In the genomic region with DNA sequence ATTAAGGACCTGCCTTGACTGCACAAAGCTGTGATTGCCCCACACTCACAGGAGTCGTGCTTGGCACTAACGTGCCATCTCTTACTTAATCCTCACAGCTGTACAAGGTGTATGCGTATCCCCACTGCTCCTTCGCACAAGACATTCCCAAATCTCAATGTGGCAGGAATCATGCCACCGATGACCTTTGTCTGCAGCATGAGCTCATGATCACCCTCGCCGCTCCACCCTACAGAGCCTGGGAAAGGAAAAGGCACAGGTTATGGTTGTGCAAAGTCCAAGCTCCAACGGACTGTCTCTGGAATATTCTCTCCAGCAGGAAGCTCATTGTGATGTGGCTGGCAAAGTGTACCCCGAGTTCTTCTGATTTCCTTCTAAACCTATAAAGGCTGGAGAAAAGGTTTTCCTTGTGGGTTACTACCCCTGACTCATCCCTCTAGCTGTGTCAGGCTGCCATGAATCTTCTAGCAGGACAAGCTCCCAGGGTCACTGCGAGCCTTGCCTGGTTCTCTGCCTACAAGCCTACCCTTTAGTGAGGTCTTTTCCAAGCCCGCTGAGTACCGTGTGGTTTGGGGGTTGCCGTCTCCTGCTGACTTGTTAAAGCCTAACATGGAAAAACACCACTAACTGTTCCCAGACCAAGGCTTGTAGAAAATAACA, we compare ENCODE assay signal across 23 mouse cellular contexts. TPM values are rescaled to one million over a fixed set of nuclear protein-coding genes. Genes with fewer than 3 reads are reported as not detected.
A peak's percentile ranks its signal among the peaks of the same experiment; 100 is the strongest.
DNase-seq lines count a peak whose midpoint lies in the region; ATAC-seq and TF ChIP-seq lines count a peak whose summit lies in the region.
"Had no signal": no experiment of that assay in that cellular context is flagged by ENCODE, and none has a peak within 500 bp of the region (broad histone marks: within the 10 kb centered on the region; RNA-seq: fewer than 3 reads in every experiment).

No protein-coding gene starts in this region.

- H3K27ac ChIP-seq in kidney, embryonic 15.5 days = no peak overlapping the region
- H3K27ac ChIP-seq in stomach, postnatal 0 days (replicated peaks) = no peak overlapping the region
- H3K27ac ChIP-seq: forebrain, embryonic 10.5 days; hindbrain, embryonic 12.5 days; midbrain, embryonic 13.5 days had no signal

- ATAC-seq in kidney, embryonic 15.5 days (replicated peaks; ENCODE audit: low FRiP score) = no peak
- no peak for ATAC-seq in stomach, postnatal 0 days (ENCODE audit: low FRiP score, low TSS enrichment)
- ATAC-seq: forebrain, embryonic 16.5 days; midbrain, embryonic 13.5 days; Patski had no signal

- no peak overlapping the region for H3K9ac ChIP-seq in kidney, embryonic 15.5 days
- H3K9ac ChIP-seq in stomach, postnatal 0 days (ENCODE audit: low read length) = no peak overlapping the region
- H3K9ac ChIP-seq: heart, embryonic 12.5 days; hindbrain, embryonic 12.5 days; liver, embryonic 13.5 days; lung, embryonic 14.5 days; midbrain, embryonic 13.5 days had no signal

- TF ChIP-seq CTCF in stomach, postnatal 0 days (IDR thresholded peaks at IDR 0.05; ENCODE audit: low read depth) = no peak

- no peak overlapping the region for H3K4me2 ChIP-seq in kidney, embryonic 15.5 days
- H3K4me2 ChIP-seq in stomach, postnatal 0 days (replicated peaks; ENCODE audit: low read depth) = no peak overlapping the region
- H3K4me2 ChIP-seq: heart, embryonic 12.5 days; hindbrain, embryonic 12.5 days; lung, embryonic 14.5 days; midbrain, embryonic 13.5 days had no signal

- 88% methylated on average over 13 of the region's 13 CpGs for WGBS in kidney, embryonic 15.5 days
- 89% methylated on average over 13 of the region's 13 CpGs for WGBS in stomach, postnatal 0 days

- H3K9me3 ChIP-seq in kidney, embryonic 15.5 days (replicated peaks) = no peaks in the 10 kb centered on the region
- H3K9me3 ChIP-seq in stomach, postnatal 0 days (ENCODE audit: control insufficient read depth, low read length) = no peaks in the 10 kb centered on the region
- H3K9me3 ChIP-seq: forebrain, embryonic 10.5 days; heart, embryonic 12.5 days; hindbrain, embryonic 12.5 days; liver, embryonic 13.5 days; midbrain, embryonic 13.5 days had no signal

- no peaks in the 10 kb centered on the region for H3K36me3 ChIP-seq in kidney, embryonic 15.5 days
- no peaks in the 10 kb centered on the region for H3K36me3 ChIP-seq in stomach, postnatal 0 days (ENCODE audit: control insufficient read depth, insufficient read depth, low read length)
- H3K36me3 ChIP-seq: forebrain, embryonic 10.5 days; heart, embryonic 12.5 days; hindbrain, embryonic 12.5 days; liver, embryonic 13.5 days; midbrain, embryonic 13.5 days had no signal

- no peak overlapping the region for H3K4me3 ChIP-seq in kidney, embryonic 15.5 days (replicated peaks)
- no peak overlapping the region for H3K4me3 ChIP-seq in stomach, postnatal 0 days (ENCODE audit: low read depth, low read length)
- H3K4me3 ChIP-seq: forebrain, embryonic 10.5 days; heart, embryonic 12.5 days; hindbrain, embryonic 12.5 days; liver, embryonic 13.5 days; megakaryocyte, embryonic 14.5 days; midbrain, embryonic 13.5 days had no signal

- peak; percentile 54 for DNase-seq in kidney, adult 18-20 months
- DNase-seq in adrenal gland, adult 2 months = peak; percentile 88
- peak; percentile 70 for DNase-seq in adrenal gland, postnatal 14 days
- peak; percentile 14 for DNase-seq in kidney, postnatal 10 days
- no peak for DNase-seq in stomach, postnatal 0 days (ENCODE audit: low spot score)
- no peak for DNase-seq in right cerebral cortex, postnatal 4 days
- DNase-seq: cerebellum, adult 18-20 months; cerebellum, postnatal 14 days; gastrocnemius, postnatal 10 days; heart, postnatal 10 days; liver, embryonic 13.5 days; lung, embryonic 14.5 days; lung, postnatal 36 days; spleen, adult 18-20 months; thymus, postnatal 14 days had no signal

- H3K27me3 ChIP-seq in kidney, embryonic 15.5 days = no peaks in the 10 kb centered on the region
- H3K27me3 ChIP-seq in stomach, postnatal 0 days (ENCODE audit: control insufficient read depth, insufficient read depth, low read length) = no peaks in the 10 kb centered on the region
- H3K27me3 ChIP-seq: heart, embryonic 12.5 days; liver, embryonic 13.5 days; midbrain, embryonic 13.5 days; Patski had no signal

- TF ChIP-seq EP300 in stomach, postnatal 0 days (optimal IDR thresholded peaks at IDR 0.05) = no peak

- peaks cover 34% of the 10 kb centered on the region for H3K4me1 ChIP-seq in kidney, embryonic 15.5 days
- H3K4me1 ChIP-seq in stomach, postnatal 0 days (replicated peaks; ENCODE audit: control insufficient read depth, insufficient read depth) = peaks cover 6% of the 10 kb centered on the region; the same call in 1 of the 2 replicates

RNA-seq across cellular contexts. Expression of gene Per2, which starts 4.3 kb away (rescaled TPM):
- polyA plus RNA-seq in kidney, embryonic 15.5 days (2015; fragmentation: Nextera tagmentation; extraction: Ambion mirVana) = 2.9 and 3.6 TPM in 2 replicates
- total RNA-seq in adrenal gland, adult 2 months (2021) = 10 to 100 TPM; 22.2 to 68.7 TPM
- polyA plus RNA-seq in adrenal gland, adult 2 months (2012; rRNA removed) = 24.7 and 40.0 TPM in 2 replicates
- total RNA-seq in adrenal gland, postnatal 14 days (2021) = 38.3 and 42.3 TPM in 2 replicates
- polyA plus RNA-seq in stomach, postnatal 0 days (2015; fragmentation: Nextera tagmentation; extraction: Ambion mirVana) = 2.4 and 2.8 TPM in 2 replicates

RNA-seq across cellular contexts. Expression of gene Traf3ip1, which starts 31.0 kb away (rescaled TPM):
- polyA plus RNA-seq in kidney, embryonic 15.5 days (2015; fragmentation: Nextera tagmentation; extraction: Ambion mirVana) = 10.1 and 11.8 TPM in 2 replicates
- total RNA-seq in adrenal gland, adult 2 months (2021) = 10 to 100 TPM; 10.1 to 11.8 TPM
- 6.2 and 6.8 TPM in 2 replicates for polyA plus RNA-seq in adrenal gland, adult 2 months (2012; rRNA removed)
- total RNA-seq in adrenal gland, postnatal 14 days (2021) = 12.3 and 12.6 TPM in 2 replicates
- 3.0 and 3.1 TPM in 2 replicates for polyA plus RNA-seq in stomach, postnatal 0 days (2015; fragmentation: Nextera tagmentation; extraction: Ambion mirVana)

RNA-seq across cellular contexts. Expression of gene Hes6, which starts 49.6 kb away (rescaled TPM):
- polyA plus RNA-seq in kidney, embryonic 15.5 days (2015; fragmentation: Nextera tagmentation; extraction: Ambion mirVana) = 67.4 and 70.0 TPM in 2 replicates
- total RNA-seq in adrenal gland, adult 2 months (2021) = 100 to 1,000 TPM; 190 to 273 TPM
- polyA plus RNA-seq in adrenal gland, adult 2 months (2012; rRNA removed) = 252 and 309 TPM in 2 replicates
- 182 and 223 TPM in 2 replicates for total RNA-seq in adrenal gland, postnatal 14 days (2021)
- 40.7 and 43.1 TPM in 2 replicates for polyA plus RNA-seq in stomach, postnatal 0 days (2015; fragmentation: Nextera tagmentation; extraction: Ambion mirVana)

Comparison
In these comparisons a context has a peak if more than half of its experiments do, and no peak if none do; other contexts are left out.
1. DNase-seq: peak in kidney, adult 18-20 months (single experiment), adrenal gland, adult 2 months (single experiment), adrenal gland, postnatal 14 days (single experiment) and kidney, postnatal 10 days (single experiment); none in stomach, postnatal 0 days (single experiment) and right cerebral cortex, postnatal 4 days (single experiment).